Mouse (Mus musculus) intestine, postnatal 0 days (tissue): ENCODE measurements around the gene Serinc5. TPM values are rescaled to one million over a fixed set of nuclear protein-coding genes. Genes with fewer than 3 reads are reported as not detected.

Source experiments
- ATAC-seq: fragments of 200-750 bp; cut with Nextera tagmentation; 2 replicates; pipeline ENCODE4 v1.8.0; 2017; ENCODE audit warnings: mild to moderate bottlenecking, moderate TSS enrichment, moderate library complexity
- H3K27ac ChIP-seq: fragments of 300-500 bp; sonication (generic); 2 replicates; pipeline ENCODE4 v1.5.1; 2014; ENCODE audit warnings: mild to moderate bottlenecking, low read depth, low read length, moderate library complexity
- H3K27me3 ChIP-seq: fragments of 300-500 bp; sonication (generic); replicated peaks from 2 replicates; pipeline ENCODE4 v1.6.1; 2014; ENCODE audit warnings: low read length, mixed read lengths; ENCODE audit not compliant: control insufficient read depth, insufficient read depth
- H3K36me3 ChIP-seq: fragments of 300-500 bp; sonication (generic); 2 replicates; pipeline ENCODE4 v1.6.1; 2014; ENCODE audit warnings: mild to moderate bottlenecking, moderate library complexity; ENCODE audit not compliant: control insufficient read depth, insufficient read depth
- H3K4me1 ChIP-seq: fragments of 300-500 bp; sonication (generic); replicated peaks from 2 replicates; pipeline ENCODE4 v1.6.1; 2014; ENCODE audit warnings: antibody characterized with exemption, low read length, mixed read lengths; ENCODE audit not compliant: control insufficient read depth, insufficient read depth
- H3K4me2 ChIP-seq: fragments of 300-500 bp; sonication (generic); replicated peaks from 2 replicates; pipeline ENCODE4 v1.6.1; 2014; ENCODE audit warnings: low read depth, mild to moderate bottlenecking, moderate library complexity
- H3K4me3 ChIP-seq: fragments of 300-500 bp; sonication (generic); 2 replicates; pipeline ENCODE4 v1.5.1; 2014; ENCODE audit warnings: low read depth, low read length
- H3K9ac ChIP-seq: fragments of 300-500 bp; sonication (generic); 2 replicates; pipeline ENCODE4 v1.6.1; 2014; ENCODE audit warnings: mild to moderate bottlenecking, low read depth, low read length
- H3K9me3 ChIP-seq: fragments of 300-500 bp; sonication (generic); 2 replicates; pipeline ENCODE4 v1.6.1; 2016; ENCODE audit warnings: mixed run types; ENCODE audit not compliant: control insufficient read depth
- CTCF ChIP-seq: sonication (generic); IDR thresholded peaks from 2 replicates; pipeline ENCODE4 v1.5.1; 2016; ENCODE audit warnings: low read depth, mild to moderate bottlenecking, control low read depth, antibody characterized with exemption, moderate library complexity
- WGBS: fragments of 180-500 bp; shearing (Covaris S2); extraction: QIAGEN DNeasy Blood & Tissue Kit; methylation state at CpG from one replicate; pipeline ENCODE4 v1.1.7; 2014; 5-methylcytosine and 5-hydroxymethylcytosine counted together
- polyA plus RNA-seq: library from polyadenylated mRNA; unstranded; fragments of >200 nt; fragmentation: Nextera tagmentation; extraction: Ambion mirVana; gene quantifications from 2 replicates; pipeline ENCODE4 v1.2.1, GENCODE M21; 2015

Gene Serinc5
- polyA plus RNA-seq, 1 experiment from 2014 or later, result 10.8 TPM

- Histone ChIP-seq H3K4me2 (no peak overlapping the region), H3K9me3 (no peaks in the 10 kb centered on the region), H3K36me3 (no peaks in the 10 kb centered on the region), H3K27me3 (no peaks in the 10 kb centered on the region), H3K27ac (no peak overlapping the region), H3K9ac (no peak overlapping the region), H3K4me1 (0 out of 2 replicates have a peak, but pooled peaks cover 3% of the 10 kb centered on the region), H3K4me3 (no peak overlapping the region)
- TF ChIP-seq CTCF, result no peak
- 55% methylated on average over 8 of the region's 8 CpGs for WGBS
- ATAC-seq, result no peak
Measured at GRCm38 (mm10) chr13:92584094-92584717, 26.7 kb upstream of the Serinc5 start.

- 23% methylated on average over 3 of the region's 3 CpGs for WGBS
- Histone ChIP-seq H3K4me3 (no peak overlapping the region), H3K9ac (no peak overlapping the region), H3K4me2 (no peak overlapping the region), H3K27me3 (no peaks in the 10 kb centered on the region), H3K9me3 (no peaks in the 10 kb centered on the region), H3K27ac (no peak overlapping the region), H3K36me3 (no peaks in the 10 kb centered on the region), H3K4me1 (no peaks in the 10 kb centered on the region)
- ATAC-seq, result peak; percentile 49
- TF ChIP-seq CTCF, result no peak
Measured at GRCm38 (mm10) chr13:92588704-92589103, 22.2 kb upstream of the Serinc5 start.

- no peak for TF ChIP-seq CTCF
- H3K4me2 ChIP-seq, result no peak overlapping the region
- no peaks in the 10 kb centered on the region for H3K36me3 ChIP-seq
- no peak for ATAC-seq
- no peaks in the 10 kb centered on the region for H3K4me1 ChIP-seq
- no peaks in the 10 kb centered on the region for H3K27me3 ChIP-seq
- no peak overlapping the region for H3K9ac ChIP-seq
- H3K27ac ChIP-seq, result no peak overlapping the region
- H3K4me3 ChIP-seq, result no peak overlapping the region
- no peaks in the 10 kb centered on the region for H3K9me3 ChIP-seq
Measured at GRCm38 (mm10) chr13:92589255-92589654, 21.6 kb upstream of the Serinc5 start.

- WGBS, result 71% methylated on average over 3 of the region's 3 CpGs
Measured at GRCm38 (mm10) chr13:92591225-92591624, 19.7 kb upstream of the Serinc5 start.

GRCm38 (mm10) chr13:92592268-92592785 lies 18.6 kb upstream of the Serinc5 start:
- Histone ChIP-seq H3K27ac (peak overlapping the region; percentile 54; the same call in 1 of the 2 replicates), H3K27me3 (no peaks in the 10 kb centered on the region), H3K36me3 (no peaks in the 10 kb centered on the region), H3K4me3 (no peak overlapping the region), H3K9ac (no peak overlapping the region), H3K9me3 (no peaks in the 10 kb centered on the region), H3K4me2 (0 out of 2 replicates have a peak overlapping the region, but pooled peaks have one; percentile 13), H3K4me1 (no peaks in the 10 kb centered on the region)
- 57% methylated on average over 5 of the region's 5 CpGs for WGBS
- TF ChIP-seq CTCF, result no peak
- ATAC-seq, result no peak

More at GRCm38 (mm10) chr13:92591225-92591624, 19.7 kb upstream of the Serinc5 start:
- Histone ChIP-seq H3K4me2 (no peak overlapping the region), H3K9me3 (no peaks in the 10 kb centered on the region), H3K27ac (no peak overlapping the region), H3K36me3 (no peaks in the 10 kb centered on the region), H3K9ac (no peak overlapping the region), H3K27me3 (no peaks in the 10 kb centered on the region), H3K4me3 (no peak overlapping the region), H3K4me1 (no peaks in the 10 kb centered on the region)
- no peak for ATAC-seq
- TF ChIP-seq CTCF, result no peak

- peak overlapping the region; percentile 54 for H3K27ac ChIP-seq
- H3K4me3 ChIP-seq, result no peak overlapping the region
- no peaks in the 10 kb centered on the region for H3K27me3 ChIP-seq
- H3K9me3 ChIP-seq, result no peaks in the 10 kb centered on the region
- 27% methylated on average over 12 of the region's 12 CpGs for WGBS
- no peaks in the 10 kb centered on the region for H3K4me1 ChIP-seq
- no peak overlapping the region for H3K9ac ChIP-seq
- ATAC-seq, result peak; percentile 57
- no peak for TF ChIP-seq CTCF
- H3K36me3 ChIP-seq, result no peaks in the 10 kb centered on the region
- 0 out of 2 replicates have a peak overlapping the region, but pooled peaks have one; percentile 13 for H3K4me2 ChIP-seq
Measured at GRCm38 (mm10) chr13:92592786-92593635, 17.9 kb upstream of the Serinc5 start.
